Mouse (Mus musculus) forebrain, embryonic 10.5 days (tissue): ENCODE data around the gene Flot1. TPM values are rescaled to one million over a fixed set of nuclear protein-coding genes. Genes with fewer than 3 reads are reported as not detected.

Source experiments
- DNase-seq: peaks from one replicate; pipeline ENCODE4 v3.0.0-alpha.2; 2017; ENCODE audit warnings: low spot score; ENCODE audit errors: extremely low spot score
- H3K27ac ChIP-seq: fragments of 300-500 bp; sonication (generic); 2 replicates; pipeline ENCODE4 v1.5.1; 2016; ENCODE audit warnings: mild to moderate bottlenecking
- H3K27me3 ChIP-seq: fragments of 300-500 bp; sonication (generic); 2 replicates; pipeline ENCODE4 v1.6.1; 2016; ENCODE audit warnings: mild to moderate bottlenecking; ENCODE audit not compliant: poor library complexity, severe bottlenecking
- H3K36me3 ChIP-seq: fragments of 300-500 bp; sonication (generic); replicated peaks from 2 replicates; pipeline ENCODE4 v1.6.1; 2016; ENCODE audit warnings: mild to moderate bottlenecking, moderate library complexity
- H3K4me1 ChIP-seq: fragments of 300-500 bp; sonication (generic); 2 replicates; pipeline ENCODE4 v1.6.1; 2016
- H3K4me3 ChIP-seq: fragments of 300-500 bp; sonication (generic); 2 replicates; pipeline ENCODE4 v1.5.1; 2016; ENCODE audit warnings: mild to moderate bottlenecking, moderate library complexity
- H3K9me3 ChIP-seq: fragments of 300-500 bp; sonication (generic); 2 replicates; pipeline ENCODE4 v1.6.1; 2016; ENCODE audit warnings: mild to moderate bottlenecking, moderate library complexity
- WGBS: fragments of 180-500 bp; shearing (Covaris S2); methylation state at CpG from one replicate; pipeline ENCODE4 v1.1.7; 2016; 5-methylcytosine and 5-hydroxymethylcytosine counted together
- polyA plus RNA-seq: library from polyadenylated mRNA; unstranded; fragments of >200 nt; fragmentation: Nextera tagmentation; extraction: Ambion mirVana; gene quantifications from 2 replicates; pipeline ENCODE4 v1.2.1, GENCODE M21; 2016

The Flot1 gene
- polyA plus RNA-seq, 1 experiment from 2014 or later: 51.6 TPM

DNA sequence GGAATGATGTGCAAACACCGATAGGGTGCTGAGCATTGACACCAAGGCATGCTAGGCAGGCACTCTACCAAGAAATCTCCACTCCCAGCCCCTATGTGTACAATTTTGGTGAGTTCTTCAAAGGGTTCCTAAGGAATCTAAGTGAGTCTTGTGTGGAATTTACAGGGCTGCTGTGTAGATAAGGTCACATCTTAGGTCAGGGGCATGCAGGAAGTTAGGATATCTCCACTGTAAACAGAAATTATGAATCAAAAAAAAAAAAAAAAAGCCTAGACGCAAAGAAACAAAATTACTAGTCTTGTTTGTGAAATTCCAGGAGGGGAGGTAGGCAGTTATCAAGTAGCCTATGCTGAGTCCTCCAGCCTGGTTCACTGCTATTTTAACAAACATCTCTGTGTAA, 30.2 kb upstream of the Flot1 start:
- 92% methylated on average over 2 of the region's 2 CpGs for WGBS

DNA sequence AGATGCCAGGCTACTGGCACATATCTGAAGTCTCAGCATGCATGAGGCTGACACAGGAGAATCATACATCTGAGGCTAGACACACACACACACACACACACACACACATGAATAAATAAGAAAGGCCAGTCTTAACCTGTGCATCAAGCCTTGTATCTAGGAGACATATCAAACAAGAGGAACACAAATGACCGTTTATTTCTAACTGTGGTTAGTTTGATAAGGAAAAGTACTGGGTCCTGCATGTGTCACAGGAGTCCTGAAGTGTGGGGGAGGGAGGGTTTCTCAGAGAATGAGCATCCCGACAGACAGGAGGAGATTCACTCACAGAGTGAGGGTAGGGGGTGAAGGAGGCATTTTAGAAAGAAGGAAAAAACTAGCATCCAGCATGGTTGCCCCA, 27.9 kb upstream of the Flot1 start:
- no peak overlapping the region for H3K27ac ChIP-seq
- H3K36me3 ChIP-seq: no peaks in the 10 kb centered on the region
- no peaks in the 10 kb centered on the region for H3K4me1 ChIP-seq
- H3K9me3 ChIP-seq: peaks cover 4% of the 10 kb centered on the region
- no peak for DNase-seq
- H3K27me3 ChIP-seq: no peaks in the 10 kb centered on the region
- H3K4me3 ChIP-seq: no peak overlapping the region
- WGBS: 64% methylated on average over 2 of the region's 2 CpGs

More for the DNA sequence above, 30.2 kb upstream of the Flot1 start:
- Histone ChIP-seq H3K27me3 (no peaks in the 10 kb centered on the region), H3K4me1 (no peaks in the 10 kb centered on the region), H3K4me3 (no peak overlapping the region), H3K36me3 (no peaks in the 10 kb centered on the region), H3K27ac (no peak overlapping the region), H3K9me3 (no peaks in the 10 kb centered on the region)
- DNase-seq: no peak

DNA sequence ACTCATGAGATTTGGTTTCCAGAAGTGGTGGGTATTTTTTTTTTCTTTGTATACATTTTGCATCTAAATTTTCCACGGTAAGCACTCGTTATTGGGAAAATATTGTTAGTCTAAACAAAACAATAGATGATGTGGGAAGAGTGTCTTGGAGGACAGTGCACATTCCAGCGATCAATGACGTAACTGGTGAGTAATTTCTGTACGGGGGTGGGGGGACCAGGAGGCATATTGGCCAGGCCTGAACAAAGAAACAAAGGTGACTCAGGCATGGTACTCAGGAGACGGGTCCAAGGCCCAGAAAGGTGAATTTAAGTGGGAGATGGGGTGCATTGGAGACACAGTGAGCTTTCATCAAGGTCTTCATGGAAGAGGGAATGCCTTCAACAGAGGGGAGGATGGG, 27.4 kb upstream of the Flot1 start:
- Histone ChIP-seq H3K4me3 (no peak overlapping the region), H3K36me3 (no peaks in the 10 kb centered on the region), H3K4me1 (no peaks in the 10 kb centered on the region), H3K27ac (no peak overlapping the region), H3K27me3 (no peaks in the 10 kb centered on the region), H3K9me3 (peaks cover 4% of the 10 kb centered on the region)
- WGBS: 83% methylated on average over 6 of the region's 6 CpGs
- no peak for DNase-seq

DNA sequence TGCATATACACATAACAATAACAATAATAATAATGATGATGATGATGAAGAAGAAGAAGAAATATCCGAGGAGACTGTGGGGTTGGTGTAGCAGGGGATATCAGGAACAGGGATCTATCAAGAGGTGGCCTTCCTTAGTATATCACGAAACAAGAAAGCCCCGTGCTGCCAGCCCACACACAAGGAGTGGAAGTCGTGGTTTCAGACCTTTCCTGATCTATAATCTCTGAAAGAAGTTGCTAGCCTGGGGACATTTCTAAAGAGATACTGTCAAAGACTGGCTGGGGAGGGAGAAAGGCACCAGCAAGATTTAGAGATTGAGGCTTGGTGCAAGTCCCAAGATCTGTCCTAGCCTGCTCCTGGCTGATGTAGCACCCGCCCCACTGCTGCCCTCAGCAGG, 26.2 kb upstream of the Flot1 start:
- DNase-seq: no peak
- Histone ChIP-seq H3K27ac (no peak overlapping the region), H3K36me3 (no peaks in the 10 kb centered on the region), H3K27me3 (no peaks in the 10 kb centered on the region), H3K4me1 (no peaks in the 10 kb centered on the region), H3K4me3 (no peak overlapping the region), H3K9me3 (peaks cover 4% of the 10 kb centered on the region)
- 72% methylated on average over 5 of the region's 5 CpGs for WGBS

DNA sequence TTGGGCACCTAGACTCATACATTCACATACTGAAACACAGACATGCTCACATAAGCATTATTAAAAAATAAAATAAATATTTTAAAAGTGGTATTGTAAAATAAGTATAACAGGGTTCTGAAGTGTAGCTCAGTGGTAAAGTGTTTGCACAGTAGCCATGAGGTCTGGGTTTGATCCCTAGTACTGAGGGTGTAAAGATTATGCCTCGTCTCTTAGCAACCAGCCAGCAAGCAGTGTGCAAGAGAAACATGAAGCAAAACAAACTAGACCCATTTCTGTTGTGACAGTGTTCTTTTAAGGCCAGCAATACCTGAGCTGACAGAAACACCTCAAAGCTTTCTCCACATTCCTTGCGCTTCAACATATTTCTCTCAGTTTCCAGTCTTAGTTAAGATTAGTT, 22.1 kb upstream of the Flot1 start:
- Histone ChIP-seq H3K36me3 (no peaks in the 10 kb centered on the region), H3K27ac (no peak overlapping the region), H3K4me1 (no peaks in the 10 kb centered on the region), H3K9me3 (peaks cover 4% of the 10 kb centered on the region), H3K4me3 (no peak overlapping the region), H3K27me3 (no peaks in the 10 kb centered on the region)
- no peak for DNase-seq
- WGBS: 76% methylated on average over 2 of the region's 2 CpGs

DNA sequence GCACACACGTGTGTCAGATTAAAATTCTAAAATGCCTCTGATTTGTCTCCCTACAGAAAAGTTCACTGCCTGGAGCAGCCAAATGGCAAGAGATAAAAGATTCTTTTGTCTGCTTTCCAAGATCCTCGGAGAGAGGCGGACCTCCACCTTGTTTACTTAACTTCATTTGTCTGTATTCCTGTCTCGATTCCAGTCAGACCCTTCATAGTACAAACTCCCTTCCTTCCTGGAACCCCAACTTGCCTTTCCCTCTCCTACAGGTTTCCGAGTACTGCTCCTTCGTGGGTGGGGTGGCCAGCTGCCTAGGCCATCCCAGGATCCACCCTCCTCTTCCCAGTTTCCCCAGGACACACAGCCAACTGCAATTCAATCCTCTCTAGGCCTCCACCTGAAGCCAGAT, 20.0 kb upstream of the Flot1 start:
- peak overlapping the region; percentile 51; the same call in 1 of the 2 replicates for H3K27ac ChIP-seq
- H3K4me1 ChIP-seq: no peaks in the 10 kb centered on the region
- 65% methylated on average over 6 of the region's 6 CpGs for WGBS

DNA sequence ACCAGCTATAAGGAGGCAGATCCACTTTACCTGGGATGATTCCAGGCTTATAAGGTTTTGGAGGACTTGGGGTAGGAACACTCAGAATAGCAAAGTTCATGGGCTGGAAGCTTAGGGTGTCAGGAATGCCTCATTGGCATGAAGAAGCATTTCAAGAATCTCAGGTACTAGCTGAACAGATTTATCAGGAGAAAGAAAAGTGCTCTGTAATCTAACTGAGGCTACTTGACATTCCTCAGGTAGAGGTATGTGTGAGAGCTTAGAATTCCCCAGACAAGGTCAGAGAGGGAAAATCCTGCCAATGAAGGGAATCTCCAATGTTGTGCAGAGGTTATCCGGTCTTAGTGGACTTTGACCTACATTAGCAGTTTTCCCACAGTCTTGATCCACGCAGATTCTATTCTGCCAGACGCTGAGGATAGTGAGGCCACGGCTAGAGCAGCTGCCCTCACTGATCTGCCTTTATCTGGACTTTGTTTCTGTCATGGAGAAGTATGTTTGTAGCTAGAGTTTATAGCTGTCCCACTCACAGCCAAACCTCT, 19.1 kb upstream of the Flot1 start:
- Histone ChIP-seq H3K4me1 (no peaks in the 10 kb centered on the region), H3K9me3 (no peaks in the 10 kb centered on the region), H3K27me3 (no peaks in the 10 kb centered on the region), H3K36me3 (no peaks in the 10 kb centered on the region), H3K27ac (no peak overlapping the region), H3K4me3 (no peak overlapping the region)
- DNase-seq: no peak
- 90% methylated on average over 4 of the region's 4 CpGs for WGBS

More for the DNA sequence above, 20.0 kb upstream of the Flot1 start:
- Histone ChIP-seq H3K4me3 (no peak overlapping the region), H3K36me3 (no peaks in the 10 kb centered on the region), H3K27me3 (no peaks in the 10 kb centered on the region), H3K9me3 (peaks cover 4% of the 10 kb centered on the region)
- no peak for DNase-seq

DNA sequence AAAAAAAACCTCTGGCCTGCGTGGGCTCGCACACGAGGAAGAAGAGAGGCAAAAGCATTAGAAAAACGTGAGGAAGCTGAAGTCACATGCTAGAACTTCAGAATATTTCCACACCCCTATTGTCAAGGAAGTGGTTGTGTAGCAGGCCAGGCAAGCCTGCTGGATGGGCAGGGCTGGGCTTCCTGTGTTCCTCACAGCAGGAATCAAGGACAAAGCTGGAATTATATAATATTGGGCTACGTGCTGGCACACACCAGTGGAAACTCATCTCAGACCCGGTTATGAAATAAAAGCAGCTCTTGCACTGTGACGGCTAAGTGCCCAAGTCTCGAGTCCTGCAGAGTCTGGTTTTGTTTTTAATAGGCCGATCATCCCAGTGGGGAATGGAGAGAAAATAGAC, 15.0 kb upstream of the Flot1 start:
- Histone ChIP-seq H3K36me3 (no peaks in the 10 kb centered on the region), H3K27me3 (no peaks in the 10 kb centered on the region), H3K27ac (no peak overlapping the region), H3K9me3 (no peaks in the 10 kb centered on the region), H3K4me3 (no peak overlapping the region), H3K4me1 (no peaks in the 10 kb centered on the region)
- 82% methylated on average over 9 of the region's 9 CpGs for WGBS
- no peak for DNase-seq

DNA sequence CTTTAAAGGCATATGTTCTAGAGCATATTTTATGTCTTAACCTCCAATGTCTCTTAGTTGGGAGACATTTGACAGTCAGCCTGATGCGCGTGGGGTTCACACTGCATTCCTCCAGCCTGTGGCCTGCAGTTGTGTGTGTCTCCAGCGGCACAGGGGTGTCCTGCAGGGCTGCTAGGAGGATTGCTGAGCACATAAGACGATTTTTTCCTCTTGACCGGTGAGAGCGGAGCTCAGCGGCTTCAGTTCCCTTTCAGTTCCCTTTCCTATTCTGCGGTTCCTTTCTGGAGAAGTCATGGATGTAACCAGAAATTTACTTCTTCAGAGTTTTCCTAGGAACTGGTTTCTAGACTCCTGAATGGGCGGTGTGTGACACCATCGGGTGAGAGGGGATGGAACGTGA, 13.6 kb upstream of the Flot1 start:
- 90% methylated on average over 11 of the region's 11 CpGs for WGBS
- Histone ChIP-seq H3K36me3 (no peaks in the 10 kb centered on the region), H3K27me3 (no peaks in the 10 kb centered on the region), H3K4me1 (no peaks in the 10 kb centered on the region), H3K9me3 (no peaks in the 10 kb centered on the region), H3K4me3 (no peak overlapping the region), H3K27ac (no peak overlapping the region)
- DNase-seq: no peak

DNA sequence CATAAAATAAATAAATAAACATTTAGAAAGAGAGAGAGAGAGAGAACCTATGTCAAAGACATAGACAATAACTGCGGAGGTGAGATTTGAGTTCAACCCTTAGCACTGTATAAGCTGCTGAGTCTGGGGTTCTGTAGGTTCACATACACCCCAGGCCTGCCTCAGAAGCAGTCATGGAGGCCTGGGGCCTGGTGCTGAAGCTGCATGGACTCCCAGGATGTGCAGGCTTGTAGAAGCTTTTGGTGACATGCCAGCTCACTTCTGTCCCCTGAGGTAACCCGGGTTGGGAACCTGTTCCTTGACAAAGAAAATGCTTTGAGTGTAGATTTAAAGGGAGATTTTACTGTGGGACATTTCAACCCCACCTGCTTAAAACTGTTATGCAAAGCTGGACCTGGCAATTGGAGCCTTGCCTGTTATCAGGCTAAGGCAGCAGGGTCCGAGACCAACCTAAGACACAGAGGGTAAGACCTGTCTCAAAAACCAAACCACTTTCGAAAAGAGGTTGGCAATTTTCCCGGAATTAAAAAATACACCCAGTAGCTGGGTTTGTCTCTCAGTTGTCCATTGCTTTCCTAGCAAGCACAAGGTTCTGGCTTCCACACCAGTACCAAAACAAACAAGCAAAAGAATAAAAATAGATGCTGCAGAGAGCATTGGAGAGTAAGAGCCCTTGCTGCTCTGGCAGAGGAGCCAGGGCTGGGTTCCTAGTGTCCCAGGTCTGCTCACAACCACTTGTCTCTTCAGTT, 12.0 kb upstream of the Flot1 start:
- Histone ChIP-seq H3K27ac (no peak overlapping the region), H3K4me1 (0 out of 2 replicates have a peak, but pooled peaks cover under 1% of the 10 kb centered on the region), H3K4me3 (no peak overlapping the region), H3K9me3 (no peaks in the 10 kb centered on the region), H3K36me3 (no peaks in the 10 kb centered on the region), H3K27me3 (no peaks in the 10 kb centered on the region)
- no peak for DNase-seq
- WGBS: 93% methylated on average over 5 of the region's 5 CpGs

DNA sequence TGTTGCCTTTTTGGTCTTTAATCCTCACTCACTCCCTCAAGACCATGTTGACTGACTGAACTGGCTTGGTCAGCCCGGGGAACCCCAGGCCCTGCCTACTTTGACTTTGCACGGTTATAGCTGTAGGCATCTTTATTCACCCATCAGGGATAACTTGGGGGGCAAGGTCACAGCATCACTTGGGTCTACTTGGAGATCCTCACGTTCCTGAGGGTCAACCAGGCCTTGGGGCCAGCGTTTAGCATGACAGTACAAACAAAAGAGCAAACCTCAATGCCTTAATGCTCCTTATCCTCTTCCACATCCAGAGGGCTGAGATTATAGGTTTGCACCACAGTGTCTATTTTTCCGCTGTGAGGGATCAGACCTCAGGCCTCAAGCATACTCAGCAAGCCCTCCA, 10.7 kb upstream of the Flot1 start:
- H3K4me1 ChIP-seq: peaks cover 12% of the 10 kb centered on the region
- 0 out of 2 replicates have a peak, but pooled peaks cover 4% of the 10 kb centered on the region for H3K27me3 ChIP-seq
- 74% methylated on average over 5 of the region's 5 CpGs for WGBS
- no peaks in the 10 kb centered on the region for H3K36me3 ChIP-seq
- no peak for DNase-seq
- no peak overlapping the region for H3K27ac ChIP-seq
- H3K4me3 ChIP-seq: no peak overlapping the region
- no peaks in the 10 kb centered on the region for H3K9me3 ChIP-seq

DNA sequence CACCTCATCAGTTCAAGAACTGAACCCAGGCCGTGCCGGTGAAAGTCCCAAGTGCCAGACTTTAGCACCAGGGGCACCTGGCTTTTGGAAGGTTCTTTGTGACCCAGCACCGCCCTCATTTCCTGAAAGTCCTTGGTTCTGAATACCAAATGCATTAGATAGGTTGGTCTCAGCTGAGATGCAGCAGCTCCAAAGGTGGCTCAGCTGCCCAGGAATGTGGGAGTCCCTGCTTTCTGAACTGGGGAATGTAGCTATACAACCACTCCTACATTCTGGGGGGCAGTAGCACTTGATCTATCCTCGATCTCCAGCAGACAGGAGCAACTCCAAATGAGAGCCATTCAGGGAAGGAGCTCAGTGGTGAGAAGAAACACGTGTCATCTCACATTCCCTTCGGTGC, 10.3 kb upstream of the Flot1 start:
- peaks cover 14% of the 10 kb centered on the region for H3K4me1 ChIP-seq
- no peaks in the 10 kb centered on the region for H3K9me3 ChIP-seq
- WGBS: 83% methylated on average over 6 of the region's 6 CpGs
- no peak overlapping the region for H3K4me3 ChIP-seq
- H3K27ac ChIP-seq: no peak overlapping the region
- no peaks in the 10 kb centered on the region for H3K36me3 ChIP-seq
- H3K27me3 ChIP-seq: 0 out of 2 replicates have a peak, but pooled peaks cover 4% of the 10 kb centered on the region
- no peak for DNase-seq

DNA sequence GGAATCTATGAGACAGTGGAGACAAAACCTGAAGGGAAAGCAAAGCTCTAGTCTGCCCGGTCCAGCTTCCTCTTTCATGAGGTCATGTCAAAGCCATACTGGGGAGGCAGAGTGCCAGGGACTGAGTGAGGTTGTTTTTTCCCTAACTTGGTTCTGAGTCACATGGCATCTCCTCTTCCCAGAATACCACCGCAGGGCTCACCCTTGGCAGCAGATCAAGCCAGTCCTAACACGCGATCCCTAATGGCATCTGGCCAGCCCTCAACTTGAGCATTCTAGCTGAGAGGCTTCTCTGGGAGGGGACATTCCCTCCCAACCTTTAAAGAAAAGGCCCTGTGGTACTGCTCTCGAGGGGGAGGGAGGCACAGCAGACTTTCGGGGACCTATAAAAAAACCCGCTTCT, 9.8 kb upstream of the Flot1 start:
- WGBS: 82% methylated on average over 7 of the region's 7 CpGs
- no peak for DNase-seq
- peaks cover 14% of the 10 kb centered on the region for H3K4me1 ChIP-seq
- no peaks in the 10 kb centered on the region for H3K36me3 ChIP-seq
- 0 out of 2 replicates have a peak overlapping the region, but pooled peaks have one; percentile 20 for H3K27ac ChIP-seq
- H3K27me3 ChIP-seq: 0 out of 2 replicates have a peak, but pooled peaks cover 4% of the 10 kb centered on the region
- no peaks in the 10 kb centered on the region for H3K9me3 ChIP-seq
- no peak overlapping the region for H3K4me3 ChIP-seq
